ENCODE assay signal across 9 mouse cellular contexts in genomic region chr6:140484170-140484569, GRCm38 (mm10).
DNase-seq lines count a peak whose midpoint lies in the region; ATAC-seq and TF ChIP-seq lines count a peak whose summit lies in the region.
"Had no signal": no experiment of that assay in that cellular context is flagged by ENCODE, and none has a peak within 500 bp of the region (broad histone marks: within the 10 kb centered on the region; RNA-seq: fewer than 3 reads in every experiment).

No protein-coding gene starts in this region.

- no peaks in the 10 kb centered on the region for H3K27me3 ChIP-seq in kidney, embryonic 14.5 days (ENCODE audit: control insufficient read depth, insufficient read depth, low read length)

- H3K4me2 ChIP-seq in kidney, embryonic 14.5 days (replicated peaks; ENCODE audit: low read depth, low read length): no peak overlapping the region

- DNase-seq in left cerebral cortex, adult 2 months (ENCODE audit: extremely low spot score in 1 of 2, low spot score in 2 of 2): no peak
- DNase-seq in left cerebral cortex, postnatal 25 days (ENCODE audit: low spot score in 2 of 2): no peak
- peak; percentile 37 for DNase-seq in fibroblast of lung, adult 2 months (ENCODE audit: low read depth)
- peak; percentile 67 to 75 for DNase-seq in heart, postnatal 10 days
- peak; percentile 55 for DNase-seq in retina, postnatal 1 day
- DNase-seq in left cerebral cortex, postnatal 10 days (ENCODE audit: extremely low spot score in 1 of 2, low spot score in 2 of 2): no peak
- DNase-seq in adrenal gland, adult 2 months: no peak
- DNase-seq: kidney, postnatal 4 days had no signal

- no peak overlapping the region for H3K9ac ChIP-seq in kidney, embryonic 14.5 days (ENCODE audit: low read depth, low read length)

- no peak for TF ChIP-seq CTCF in left cerebral cortex, adult 2 months (IDR thresholded peaks at IDR 0.05)

- 0 out of 2 replicates have a peak, but pooled peaks cover 5% of the 10 kb centered on the region for H3K4me1 ChIP-seq in kidney, embryonic 14.5 days (ENCODE audit: control insufficient read depth, insufficient read depth, low read length)

- no peak for ATAC-seq in kidney, embryonic 14.5 days (ENCODE audit: low FRiP score, low TSS enrichment)

- H3K9me3 ChIP-seq in kidney, embryonic 14.5 days (ENCODE audit: control insufficient read depth, low read length): no peaks in the 10 kb centered on the region

- 85% methylated on average over 9 of the region's 9 CpGs for WGBS in kidney, embryonic 14.5 days

- intact Hi-C loops in left cerebral cortex, adult 2 months (cut with DNase I): no loop called here
- intact Hi-C loops in left cerebral cortex, postnatal 25 days (cut with DNase I): no loop called here
- intact Hi-C loops in heart, postnatal 10 days (cut with DNase I): loop anchor here (5.0 kb wide), 1 partner anchor 228 kb away; no protein-coding TSS in a partner anchor
- intact Hi-C loops in left cerebral cortex, postnatal 10 days (cut with DNase I): no loop called here

- H3K27ac ChIP-seq in left cerebral cortex, adult 2 months: peak overlapping the region; percentile 18; the same call in 1 of the 2 replicates
- H3K27ac ChIP-seq in kidney, embryonic 14.5 days (ENCODE audit: low read depth, low read length): no peak overlapping the region

- no peaks in the 10 kb centered on the region for H3K36me3 ChIP-seq in kidney, embryonic 14.5 days (ENCODE audit: control insufficient read depth, insufficient read depth, low read length)

- H3K4me3 ChIP-seq in left cerebral cortex, adult 2 months: no peak overlapping the region
- no peak overlapping the region for H3K4me3 ChIP-seq in kidney, embryonic 14.5 days (ENCODE audit: low read length)

Comparison
In these comparisons a context has a peak if more than half of its experiments do, and no peak if none do; other contexts are left out.
1. DNase-seq: peak in fibroblast of lung, adult 2 months (single experiment), heart, postnatal 10 days (2 of 2) and retina, postnatal 1 day (single experiment); none in left cerebral cortex, adult 2 months (0 of 2), left cerebral cortex, postnatal 25 days (0 of 2), left cerebral cortex, postnatal 10 days (0 of 2) and adrenal gland, adult 2 months (single experiment).